In genomic region chr19:52768761-52769388, GRCm38 (mm10) we compare ENCODE assay signal across 17 mouse cellular contexts.
DNase-seq lines count a peak whose midpoint lies in the region; ATAC-seq and TF ChIP-seq lines count a peak whose summit lies in the region.
"Had no signal": no experiment of that assay in that cellular context is flagged by ENCODE, and none has a peak within 500 bp of the region (broad histone marks: within the 10 kb centered on the region; RNA-seq: fewer than 3 reads in every experiment).

No protein-coding gene starts in this region.

- no peak for TF ChIP-seq POLR2A in thymus, adult 2 months (IDR thresholded peaks at IDR 0.05; ENCODE audit: control insufficient read depth, extremely low read depth, insufficient read depth, low read length, poor library complexity)

- no peak for DNase-seq in frontal cortex, postnatal 25 days (ENCODE audit: low spot score in 2 of 2)
- DNase-seq in left cerebral cortex, postnatal 25 days (ENCODE audit: low spot score in 2 of 2) = peak; percentile 9 to 16
- no peak for DNase-seq in left cerebral cortex, adult 11 months (ENCODE audit: low spot score)
- DNase-seq in right cerebral cortex, postnatal 10 days (ENCODE audit: low spot score in 2 of 2) = peak; percentile 39 to 56
- no peak for DNase-seq in right cerebral cortex, postnatal 36 days (ENCODE audit: low spot score in 2 of 2)
- no peak for DNase-seq in thymus, adult 2 months
- DNase-seq: cerebellum, adult 9-10 months; heart, postnatal 14 days; kidney, postnatal 36 days; lung, adult 18-20 months; lung, postnatal 36 days; retina, postnatal 1 day had no signal

- WGBS in thymus, adult 2 months = 92% methylated on average over 4 of the region's 4 CpGs

- ATAC-seq in frontal cortex, adult (ENCODE audit: low TSS enrichment) = 0 out of 2 replicates have a peak, but pooled peaks have one; percentile 41
- ATAC-seq: intestine, embryonic 16.5 days had no signal

- no peaks in the 10 kb centered on the region for H3K36me3 ChIP-seq in thymus, adult 2 months (ENCODE audit: control insufficient read depth, insufficient read depth, low read length)
- H3K36me3 ChIP-seq: embryonic facial prominence, embryonic 13.5 days; heart, embryonic 12.5 days; hindbrain, embryonic 13.5 days had no signal

- TF ChIP-seq CTCF in thymus, adult 2 months (IDR thresholded peaks at IDR 0.05; ENCODE audit: borderline replicate concordance, control insufficient read depth, extremely low read depth, insufficient read depth, low read length, poor library complexity) = no peak

- no peak overlapping the region for H3K27ac ChIP-seq in thymus, adult 2 months (ENCODE audit: control insufficient read depth, insufficient read depth, low read length)
- H3K27ac ChIP-seq: embryonic facial prominence, embryonic 13.5 days; hindbrain, embryonic 13.5 days had no signal

- no peak overlapping the region for H3K4me3 ChIP-seq in thymus, adult 2 months (ENCODE audit: control insufficient read depth, insufficient read depth, low read length)
- H3K4me3 ChIP-seq: embryonic facial prominence, embryonic 13.5 days; heart, embryonic 12.5 days; hindbrain, embryonic 13.5 days had no signal

- H3K27me3 ChIP-seq in thymus, adult 2 months (ENCODE audit: control insufficient read depth, insufficient read depth, low read length) = no peaks in the 10 kb centered on the region
- H3K27me3 ChIP-seq: embryonic facial prominence, embryonic 13.5 days; heart, embryonic 12.5 days; hindbrain, embryonic 13.5 days had no signal

- intact Hi-C loops in left cerebral cortex, postnatal 25 days (cut with DNase I) = loop anchor here (10.0 kb wide), 1 partner anchor 46 kb away; no protein-coding TSS in a partner anchor

- no peaks in the 10 kb centered on the region for H3K4me1 ChIP-seq in thymus, adult 2 months (replicated peaks; ENCODE audit: control insufficient read depth, insufficient read depth, low read length)
- H3K4me1 ChIP-seq: hindbrain, embryonic 13.5 days had no signal

Comparison
In these comparisons a context has a peak if more than half of its experiments do, and no peak if none do; other contexts are left out.
1. DNase-seq: peak in left cerebral cortex, postnatal 25 days (2 of 2) and right cerebral cortex, postnatal 10 days (2 of 2); none in frontal cortex, postnatal 25 days (0 of 2), left cerebral cortex, adult 11 months (single experiment), right cerebral cortex, postnatal 36 days (0 of 2) and thymus, adult 2 months (single experiment).